Mouse (Mus musculus) adrenal gland, postnatal 10 days (tissue): ENCODE measurements around the gene Mlph. TPM values are rescaled to one million over a fixed set of nuclear protein-coding genes. Genes with fewer than 3 reads are reported as not detected.

Source experiments
- DNase-seq: peaks from one replicate; pipeline ENCODE4 v3.0.0; 2021; ENCODE audit warnings: mixed read lengths
- total RNA-seq, 2 experiments: library from RNA; stranded (reverse); gene quantifications; 2 replicates each; pipeline ENCODE4 v1.2.3; 2021

Mlph gene
- total RNA-seq, 2 experiments from 2014 or later: 1.6 to 1.9 TPM

- DNase-seq: no peak
Observed at GRCm38 (mm10) chr1:90969881-90970390, 55.1 kb downstream of the Mlph start.

DNA sequence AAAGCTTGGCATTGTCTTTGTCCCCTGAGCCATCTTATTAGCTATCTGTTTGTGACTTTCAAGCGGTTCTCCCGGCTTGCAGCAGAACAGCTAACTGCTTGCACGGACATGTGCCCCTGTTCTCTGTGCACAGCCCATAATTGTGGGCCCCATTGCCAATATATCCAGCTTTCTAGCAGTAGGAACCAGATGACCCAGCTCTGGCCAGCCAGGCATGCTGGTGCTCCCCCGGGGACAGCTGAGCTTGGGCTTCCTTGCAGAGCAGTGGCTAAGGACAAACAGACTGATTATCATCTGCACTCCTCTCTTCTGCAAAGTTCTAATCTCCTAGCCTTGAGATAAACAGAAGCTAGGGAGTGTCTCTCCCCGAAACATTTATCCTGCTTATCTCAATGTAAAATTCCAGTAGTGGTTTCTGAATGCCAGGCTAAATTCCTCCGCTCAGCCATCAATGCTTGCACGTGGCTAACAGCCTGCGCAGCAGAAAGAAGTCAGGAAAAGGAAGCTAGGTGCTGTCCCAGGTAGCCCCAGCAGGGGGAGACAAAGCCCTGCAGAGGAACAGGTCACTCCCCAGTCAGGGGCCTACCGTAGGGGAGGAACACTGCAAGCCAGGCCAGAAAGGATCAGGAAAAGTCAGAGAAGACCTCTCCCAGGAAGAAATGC is 58.2 kb downstream of the Mlph start:
- peak; percentile 98 for DNase-seq

DNA sequence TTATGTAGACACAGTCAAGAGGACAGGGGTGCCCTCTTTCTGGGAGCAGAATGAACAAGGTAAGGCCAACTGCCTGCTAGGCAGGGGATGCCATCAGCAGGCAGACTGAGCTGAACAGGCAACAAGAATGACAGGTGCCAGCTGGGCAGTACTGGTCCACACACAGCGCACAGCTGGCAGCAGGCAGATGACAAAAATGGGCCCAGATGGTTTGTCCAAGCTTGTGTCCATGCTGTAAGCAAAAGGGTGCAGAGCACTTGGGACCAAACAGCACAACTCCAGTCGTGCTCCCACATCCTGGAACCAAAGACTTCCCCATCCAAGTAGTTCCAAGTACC is 58.7 kb downstream of the Mlph start:
- DNase-seq: no peak

- peak; percentile 76 for DNase-seq
Observed at GRCm38 (mm10) chr1:90974906-90975649, 60.2 kb downstream of the Mlph start.

DNA sequence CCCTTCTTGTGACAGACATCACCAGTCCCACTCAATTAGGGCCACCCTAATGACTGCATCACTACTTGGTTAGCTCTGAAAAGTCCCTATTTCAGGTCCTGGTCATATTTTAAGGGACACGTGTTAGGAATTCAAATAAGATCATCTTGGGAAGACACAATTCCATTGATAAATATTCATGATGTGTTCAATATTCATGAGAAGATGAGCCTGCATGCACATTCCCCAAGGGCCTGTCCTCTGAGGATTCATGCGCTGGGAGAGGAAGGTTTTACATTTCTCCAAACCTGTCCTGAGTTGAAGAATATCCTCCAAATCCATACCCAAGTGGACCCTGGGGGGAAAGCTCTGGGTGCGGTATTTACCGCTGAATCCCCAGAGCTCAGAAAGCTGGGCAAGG is 61.1 kb downstream of the Mlph start:
- no peak for DNase-seq

- DNase-seq: peak; percentile 3
Observed at GRCm38 (mm10) chr1:90980638-90981330, 65.9 kb downstream of the Mlph start.

- DNase-seq: no peak
Observed at GRCm38 (mm10) chr1:90981346-90981745, 66.5 kb downstream of the Mlph start.

DNA sequence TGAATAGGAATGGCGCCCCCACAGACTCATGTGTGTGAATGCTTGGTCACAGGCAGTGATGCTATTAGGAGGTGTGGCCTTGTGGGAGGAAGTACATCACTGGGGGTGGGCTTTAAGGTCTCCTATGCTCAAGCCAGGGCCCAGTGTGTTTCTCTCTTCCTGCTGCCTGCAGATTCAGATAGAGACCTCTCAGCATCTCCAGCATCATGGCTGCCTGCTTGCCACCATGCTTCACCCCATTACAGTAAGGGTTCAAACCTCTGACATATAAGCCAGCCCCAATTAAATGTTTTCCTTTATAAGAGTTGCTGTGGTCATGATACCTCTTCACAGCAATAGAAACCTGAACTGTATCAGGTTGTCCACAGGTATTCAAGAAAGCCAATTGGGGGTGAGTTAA is 81.0 kb downstream of the Mlph start:
- DNase-seq: no peak

GRCm38 (mm10) chr1:90997136-90997535 is 82.3 kb downstream of the Mlph start:
- DNase-seq: no peak

DNA sequence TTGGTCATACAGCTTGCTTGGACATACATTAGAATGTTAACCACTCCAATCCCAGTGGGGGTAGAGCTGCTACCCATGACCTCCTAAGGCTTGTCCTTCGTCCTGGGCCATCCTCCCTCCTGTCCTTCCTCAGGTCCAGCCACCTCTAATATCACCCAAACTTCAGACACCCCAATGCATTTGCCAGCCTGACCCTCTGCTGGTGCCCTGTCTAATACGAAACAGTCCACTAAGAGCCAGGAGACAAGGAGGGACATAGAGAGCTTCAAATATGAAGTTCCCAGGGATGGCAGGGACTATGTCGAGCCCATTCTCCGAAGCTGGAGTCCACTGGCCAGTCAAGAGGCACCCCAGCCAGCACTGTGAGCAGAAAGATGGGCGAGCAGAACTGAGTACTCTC is 82.8 kb downstream of the Mlph start:
- DNase-seq: no peak

GRCm38 (mm10) chr1:90998268-90998890 is 83.5 kb downstream of the Mlph start, which contains the start of gene Lrrfip1:
TSS of gene Lrrfip1 (plus strand) at chr1:90998737.
- DNase-seq: peak; percentile 78

- no peak for DNase-seq
Observed at GRCm38 (mm10) chr1:90998891-90999611, 84.2 kb downstream of the Mlph start.

DNA sequence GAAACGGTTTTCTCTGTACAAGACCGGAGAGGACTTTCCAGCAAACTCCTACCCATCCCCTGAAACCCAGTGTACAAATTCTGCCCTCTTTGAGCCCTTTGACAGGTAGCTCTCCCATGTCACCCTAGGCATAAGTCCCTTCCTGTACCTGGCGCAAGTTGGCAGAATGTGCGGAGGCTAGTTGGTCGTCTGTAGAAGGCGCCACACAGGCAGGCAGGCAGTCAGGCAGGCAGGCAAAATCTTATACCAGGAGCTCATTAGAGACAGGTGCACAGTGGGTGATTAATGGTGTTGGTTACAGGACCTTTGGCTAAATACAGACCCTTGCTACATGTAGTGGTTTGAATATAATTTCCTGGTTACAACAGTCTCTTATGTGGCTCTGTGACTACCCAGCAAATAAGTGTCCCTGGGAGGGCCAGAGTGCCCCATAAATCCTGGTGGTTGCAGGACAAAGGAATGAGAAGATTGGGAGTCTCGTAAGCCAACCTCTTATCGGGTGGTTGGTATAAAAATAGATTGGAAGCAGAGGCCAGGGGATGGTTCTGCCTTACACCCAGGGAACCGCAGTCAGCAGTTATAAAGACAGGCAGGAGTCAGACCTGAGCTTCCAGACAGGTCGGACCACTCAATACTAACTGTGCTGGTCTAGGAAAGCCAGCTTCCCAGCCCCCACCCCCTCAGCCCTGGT is 85.2 kb downstream of the Mlph start:
- no peak for DNase-seq

Other genes with a start within 250 kb of the Mlph start
- gene Col6a3, start 71.1 kb upstream of the Mlph start, total RNA-seq: 100 to 1,000 TPM; 124 to 127 TPM
- gene Prlh, start 38.0 kb downstream of the Mlph start, total RNA-seq: not detected
- 1 to 10 TPM; 2.1 to 2.8 TPM for gene Rab17, start 54.6 kb downstream of the Mlph start, total RNA-seq
- 10 to 100 TPM; 42.7 to 57.2 TPM for gene Lrrfip1, start 83.7 kb downstream of the Mlph start, total RNA-seq
- gene Rbm44, start 230.0 kb downstream of the Mlph start, total RNA-seq: under 1 TPM; 0.21 to 0.30 TPM